Mouse (Mus musculus): ENCODE results near the gene Stard9. TPM values are rescaled to one million over a fixed set of nuclear protein-coding genes. Genes with fewer than 3 reads are reported as not detected.

Stard9 gene
- total and polyA plus RNA-seq, 3 experiments = 0.54 to 12.3 (median 3.7) TPM

DNA sequence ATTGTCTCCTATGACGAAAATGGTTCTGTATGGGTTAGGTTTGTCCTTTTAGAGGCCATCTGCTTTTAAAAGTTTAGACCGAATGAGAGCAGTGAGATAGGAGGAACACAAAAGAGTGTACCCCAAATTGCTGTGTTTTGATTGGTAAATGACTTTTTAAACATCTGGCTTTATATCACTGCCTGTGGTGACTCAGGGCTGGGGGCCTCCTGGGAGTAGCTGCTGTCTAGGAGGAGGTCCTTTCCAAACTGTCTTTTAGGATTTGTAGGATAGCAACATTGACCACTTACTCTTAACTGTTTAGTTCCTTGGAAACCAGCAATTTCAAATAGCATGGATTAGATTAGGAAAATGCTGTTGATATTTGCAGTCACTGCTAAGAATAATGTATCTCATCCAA lies 1.3 kb downstream of the Stard9 start:
- ATAC-seq (ENCODE audit: extremely low read depth, insufficient number of reproducible peaks, low FRiP score, poor library complexity, severe bottlenecking) (no peak), DNase-seq (ENCODE audit: low spot score) (no peak)
- TF ChIP-seq TAL1 (conservative IDR thresholded peaks at IDR 0.05; ENCODE audit: low read depth, low read length) = no peak
- TF ChIP-seq POLR2AphosphoS5 (IDR thresholded peaks at IDR 0.05; ENCODE audit: insufficient replicate concordance, low read depth, low read length) = no peak
- no peak for TF ChIP-seq GATA2 (IDR thresholded peaks at IDR 0.05; ENCODE audit: borderline replicate concordance, low read depth, low read length)
- TF ChIP-seq GATA1 (IDR thresholded peaks at IDR 0.05; ENCODE audit: borderline replicate concordance, low read length) = no peak
- no peak for TF ChIP-seq CTCF (IDR thresholded peaks at IDR 0.05; ENCODE audit: low read depth, low read length)
- no peak overlapping the region; the same call in 1 of the 2 replicates for H3K4me3 ChIP-seq (ENCODE audit: low read depth, low read length)
- H3K27me3 ChIP-seq (ENCODE audit: insufficient read depth, low read length) = peaks cover 8% of the 10 kb centered on the region
- no peaks in the 10 kb centered on the region for H3K9me3 ChIP-seq (replicated peaks)
- H3K4me1 ChIP-seq (ENCODE audit: insufficient read depth, low read depth, low read length) = peaks cover 51% of the 10 kb centered on the region
- H3K36me3 ChIP-seq (replicated peaks) = peaks cover 2% of the 10 kb centered on the region

DNA sequence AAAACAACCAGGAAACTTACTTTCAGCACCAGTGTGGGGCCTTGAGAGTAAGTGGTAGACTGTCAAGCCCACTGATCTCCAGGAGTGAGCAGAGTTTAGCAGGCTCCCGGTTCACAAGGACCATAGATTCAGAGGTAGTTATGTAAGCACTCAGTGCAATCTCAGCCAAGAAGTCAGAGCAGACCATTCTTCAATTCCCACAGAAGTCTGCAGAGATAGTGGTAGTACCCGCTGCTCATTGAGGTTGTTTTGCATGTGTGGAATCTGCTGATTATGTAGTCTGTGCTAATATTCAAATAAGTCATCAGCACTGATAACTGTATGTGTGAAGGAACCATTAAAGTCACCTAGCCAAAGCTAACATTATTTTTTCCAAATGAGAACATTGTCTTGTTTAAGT lies 1.7 kb downstream of the Stard9 start:
- peaks cover 8% of the 10 kb centered on the region for H3K27me3 ChIP-seq (ENCODE audit: insufficient read depth, low read length)
- DNase-seq (ENCODE audit: low spot score) = no peak
- TF ChIP-seq TAL1 (conservative IDR thresholded peaks at IDR 0.05; ENCODE audit: low read depth, low read length) = no peak
- TF ChIP-seq CTCF (IDR thresholded peaks at IDR 0.05; ENCODE audit: low read depth, low read length) = no peak
- no peak for TF ChIP-seq POLR2AphosphoS5 (IDR thresholded peaks at IDR 0.05; ENCODE audit: insufficient replicate concordance, low read depth, low read length)
- TF ChIP-seq GATA2 (IDR thresholded peaks at IDR 0.05; ENCODE audit: borderline replicate concordance, low read depth, low read length) = no peak
- TF ChIP-seq GATA1 (IDR thresholded peaks at IDR 0.05; ENCODE audit: borderline replicate concordance, low read length) = no peak
- no peak for ATAC-seq (ENCODE audit: extremely low read depth, insufficient number of reproducible peaks, low FRiP score, poor library complexity, severe bottlenecking)
- H3K4me1 ChIP-seq (ENCODE audit: insufficient read depth, low read depth, low read length) = peaks cover 51% of the 10 kb centered on the region
- H3K4me3 ChIP-seq (ENCODE audit: low read depth, low read length) = no peak overlapping the region
- peaks cover 2% of the 10 kb centered on the region for H3K36me3 ChIP-seq (replicated peaks)
- H3K9me3 ChIP-seq (replicated peaks) = no peaks in the 10 kb centered on the region

DNA sequence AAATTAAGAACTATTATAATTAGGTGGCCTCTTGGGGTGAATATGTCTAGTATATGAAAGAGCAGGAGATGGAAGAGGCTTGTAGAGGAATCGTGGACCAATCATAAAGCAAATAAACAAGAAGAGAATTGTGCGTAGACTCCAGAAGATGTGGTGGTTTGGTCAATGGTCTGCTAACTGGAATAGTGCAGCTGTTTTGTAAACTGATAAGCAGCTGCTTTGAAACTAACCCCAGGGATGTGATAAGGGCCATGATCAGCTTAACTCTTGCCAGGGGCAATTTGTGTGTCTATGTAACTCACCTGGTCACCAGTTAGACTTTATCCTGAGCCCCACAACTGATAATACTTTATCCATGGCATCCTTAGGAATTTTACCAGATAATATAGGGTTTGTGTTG lies 2.6 kb downstream of the Stard9 start:
- Histone ChIP-seq H3K27me3 (ENCODE audit: insufficient read depth, low read length) (peaks cover 8% of the 10 kb centered on the region), H3K36me3 (replicated peaks) (peaks cover 2% of the 10 kb centered on the region), H3K9me3 (replicated peaks) (no peaks in the 10 kb centered on the region), H3K4me1 (ENCODE audit: insufficient read depth, low read depth, low read length) (peaks cover 48% of the 10 kb centered on the region), H3K4me3 (ENCODE audit: low read depth, low read length) (peak overlapping the region; percentile 20; the same call in 1 of the 2 replicates)
- peak; percentile 33 for DNase-seq (ENCODE audit: low spot score)
- ATAC-seq (ENCODE audit: extremely low read depth, insufficient number of reproducible peaks, low FRiP score, poor library complexity, severe bottlenecking) = peak; percentile 49
- peak; percentile 97 for TF ChIP-seq TAL1 (conservative IDR thresholded peaks at IDR 0.05; ENCODE audit: low read depth, low read length)
- TF ChIP-seq GATA1 (IDR thresholded peaks at IDR 0.05; ENCODE audit: borderline replicate concordance, low read length) = no peak

DNA sequence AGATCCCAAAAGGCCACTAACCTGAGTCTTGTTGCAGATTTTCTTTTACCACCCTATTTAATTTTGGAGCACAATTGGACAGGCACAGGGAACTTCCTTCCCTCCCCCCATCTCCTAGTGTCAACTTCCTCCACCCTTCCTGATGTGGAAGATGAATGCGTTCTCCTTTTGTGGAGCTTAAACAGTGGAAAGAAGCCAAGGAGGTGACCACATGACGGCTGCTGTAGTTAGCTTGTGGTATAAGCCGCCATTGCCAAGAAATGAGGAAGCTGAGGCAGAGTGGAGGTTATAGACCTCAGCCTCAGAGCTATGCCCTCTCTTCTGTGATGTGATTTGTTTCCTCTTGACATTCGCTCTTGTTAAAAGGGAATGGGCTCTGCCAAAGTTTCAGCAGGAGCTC lies 3.0 kb downstream of the Stard9 start:
- no peaks in the 10 kb centered on the region for H3K9me3 ChIP-seq (replicated peaks)
- peaks cover 2% of the 10 kb centered on the region for H3K36me3 ChIP-seq (replicated peaks)
- ATAC-seq (ENCODE audit: extremely low read depth, insufficient number of reproducible peaks, low FRiP score, poor library complexity, severe bottlenecking) (0 out of 2 replicates have a peak, but pooled peaks have one; percentile 41), DNase-seq (ENCODE audit: low spot score) (peak; percentile 12)
- H3K27me3 ChIP-seq (ENCODE audit: insufficient read depth, low read length) = peaks cover 8% of the 10 kb centered on the region
- peaks cover 48% of the 10 kb centered on the region for H3K4me1 ChIP-seq (ENCODE audit: insufficient read depth, low read depth, low read length)
- peak overlapping the region; percentile 20; the same call in 1 of the 2 replicates for H3K4me3 ChIP-seq (ENCODE audit: low read depth, low read length)
- TF ChIP-seq TAL1 (conservative IDR thresholded peaks at IDR 0.05; ENCODE audit: low read depth, low read length) (no peak), GATA1 (IDR thresholded peaks at IDR 0.05; ENCODE audit: borderline replicate concordance, low read length) (no peak), GATA2 (IDR thresholded peaks at IDR 0.05; ENCODE audit: borderline replicate concordance, low read depth, low read length) (no peak), POLR2AphosphoS5 (IDR thresholded peaks at IDR 0.05; ENCODE audit: insufficient replicate concordance, low read depth, low read length) (no peak), CTCF (IDR thresholded peaks at IDR 0.05; ENCODE audit: low read depth, low read length) (no peak)

DNA sequence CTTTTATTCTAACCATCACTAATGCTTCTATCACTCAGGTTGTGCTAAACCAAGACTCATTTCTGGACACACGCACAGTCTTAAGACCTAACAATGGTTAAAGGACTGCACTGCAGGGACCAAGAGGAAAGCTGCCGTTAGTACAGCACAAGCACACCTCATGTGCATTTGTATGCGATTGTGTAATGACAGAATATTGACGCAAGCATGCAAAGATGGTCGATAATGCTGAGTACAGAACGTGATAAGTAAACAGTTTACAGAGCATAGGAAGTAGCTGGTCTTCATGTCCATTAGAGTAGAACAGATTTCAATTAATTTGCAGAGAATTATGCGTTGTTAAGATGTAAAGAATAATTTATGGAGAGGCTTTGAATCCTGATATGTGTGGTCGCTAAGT lies 11.9 kb downstream of the Stard9 start:
- TF ChIP-seq TAL1 (conservative IDR thresholded peaks at IDR 0.05; ENCODE audit: low read depth, low read length) (no peak), GATA1 (IDR thresholded peaks at IDR 0.05; ENCODE audit: borderline replicate concordance, low read length) (no peak), CTCF (IDR thresholded peaks at IDR 0.05; ENCODE audit: low read depth, low read length) (no peak), GATA2 (IDR thresholded peaks at IDR 0.05; ENCODE audit: borderline replicate concordance, low read depth, low read length) (no peak), POLR2AphosphoS5 (IDR thresholded peaks at IDR 0.05; ENCODE audit: insufficient replicate concordance, low read depth, low read length) (no peak)
- no peak for DNase-seq (ENCODE audit: low spot score)
- ATAC-seq (ENCODE audit: extremely low read depth, insufficient number of reproducible peaks, low FRiP score, poor library complexity, severe bottlenecking) = no peak
- no peak overlapping the region for H3K4me3 ChIP-seq (ENCODE audit: low read depth, low read length)
- H3K4me1 ChIP-seq (ENCODE audit: insufficient read depth, low read depth, low read length) = peaks cover 10% of the 10 kb centered on the region; the same call in 1 of the 2 replicates
- peaks cover 8% of the 10 kb centered on the region for H3K27me3 ChIP-seq (ENCODE audit: insufficient read depth, low read length)
- H3K36me3 ChIP-seq (replicated peaks) = no peaks in the 10 kb centered on the region
- no peaks in the 10 kb centered on the region for H3K9me3 ChIP-seq (replicated peaks)

DNA sequence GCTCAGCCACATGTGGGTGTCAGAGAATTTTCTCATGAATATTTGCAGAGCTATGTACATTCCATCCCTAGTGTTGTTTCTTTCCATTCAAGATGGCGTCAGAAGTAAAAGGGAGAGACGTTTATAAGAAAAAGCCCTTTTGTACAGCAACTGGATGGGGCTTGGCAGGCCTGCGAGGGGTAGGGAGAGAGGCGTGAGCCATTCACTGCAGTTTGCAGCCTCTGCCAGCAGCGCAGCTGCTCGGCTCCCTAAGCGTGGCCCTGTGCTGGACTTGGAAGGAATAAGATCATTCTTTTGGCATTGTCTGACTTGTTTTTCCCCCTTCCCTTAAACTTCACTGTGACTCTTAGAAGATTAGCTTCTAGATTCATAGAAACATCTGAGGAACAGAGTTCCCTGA lies 14.9 kb downstream of the Stard9 start:
- TF ChIP-seq CTCF (IDR thresholded peaks at IDR 0.05; ENCODE audit: low read depth, low read length) (no peak), GATA1 (IDR thresholded peaks at IDR 0.05; ENCODE audit: borderline replicate concordance, low read length) (no peak), POLR2AphosphoS5 (IDR thresholded peaks at IDR 0.05; ENCODE audit: insufficient replicate concordance, low read depth, low read length) (no peak), GATA2 (IDR thresholded peaks at IDR 0.05; ENCODE audit: borderline replicate concordance, low read depth, low read length) (no peak), TAL1 (conservative IDR thresholded peaks at IDR 0.05; ENCODE audit: low read depth, low read length) (no peak)
- no peak for DNase-seq (ENCODE audit: low spot score)
- no peaks in the 10 kb centered on the region for H3K36me3 ChIP-seq (replicated peaks)

More for the DNA sequence above, 14.9 kb downstream of the Stard9 start:
- Histone ChIP-seq H3K27me3 (ENCODE audit: insufficient read depth, low read length) (peaks cover 8% of the 10 kb centered on the region), H3K4me3 (ENCODE audit: low read depth, low read length) (no peak overlapping the region), H3K4me1 (ENCODE audit: insufficient read depth, low read depth, low read length) (peaks cover 16% of the 10 kb centered on the region; the same call in 1 of the 2 replicates), H3K9me3 (replicated peaks) (no peaks in the 10 kb centered on the region)
- no peak for ATAC-seq (ENCODE audit: extremely low read depth, insufficient number of reproducible peaks, low FRiP score, poor library complexity, severe bottlenecking)

Data from G1E (cell line).